Comparison of ENCODE assay signal across 8 mouse cellular contexts in genomic region chr11:65852066-65852465, GRCm38 (mm10). TPM values are rescaled to one million over a fixed set of nuclear protein-coding genes. Genes with fewer than 3 reads are reported as not detected.
DNase-seq lines count a peak whose midpoint lies in the region; ATAC-seq and TF ChIP-seq lines count a peak whose summit lies in the region.

No protein-coding gene starts in this region.

- no peak for DNase-seq in heart, postnatal 0 days (ENCODE audit: low spot score)
- no peak for DNase-seq in heart, postnatal 36 days
- peak; percentile 86 for DNase-seq in midbrain, embryonic 11.5 days (ENCODE audit: low spot score, missing footprints)
- peak; percentile 17 for DNase-seq in c-Kit-positive CD71-negative TER-119-negative erythroid progenitor cells, embryonic 14.5 days (ENCODE audit: low read depth)
- DNase-seq in heart, adult 11 months = no peak
- DNase-seq in gastrocnemius, adult 18-20 months (ENCODE audit: low spot score) = no peak

- no peaks in the 10 kb centered on the region for H3K36me3 ChIP-seq in heart, postnatal 0 days (replicated peaks; ENCODE audit: control insufficient read depth, insufficient read depth, low read length)
- no peaks in the 10 kb centered on the region for H3K36me3 ChIP-seq in midbrain, embryonic 11.5 days (ENCODE audit: control insufficient read depth, insufficient read depth, low read length)
- H3K36me3 ChIP-seq in midbrain, embryonic 13.5 days = no peaks in the 10 kb centered on the region
- H3K36me3 ChIP-seq in neural tube, embryonic 14.5 days (ENCODE audit: control insufficient read depth, insufficient read depth, low read length) = no peaks in the 10 kb centered on the region

- H3K9ac ChIP-seq in heart, postnatal 0 days (replicated peaks; ENCODE audit: low read depth, low read length) = no peak overlapping the region
- H3K9ac ChIP-seq in midbrain, embryonic 11.5 days (ENCODE audit: low read length) = no peak overlapping the region
- H3K9ac ChIP-seq in midbrain, embryonic 13.5 days (replicated peaks) = no peak overlapping the region
- no peak overlapping the region for H3K9ac ChIP-seq in neural tube, embryonic 14.5 days (replicated peaks; ENCODE audit: low read depth, low read length)

- ATAC-seq in heart, postnatal 0 days (ENCODE audit: insufficient read depth, low read depth) = no peak
- ATAC-seq in midbrain, embryonic 11.5 days (ENCODE audit: low FRiP score) = no peak
- ATAC-seq in midbrain, embryonic 13.5 days = no peak
- ATAC-seq in neural tube, embryonic 14.5 days (ENCODE audit: low read depth) = peak; percentile 78; the same call in 1 of the 2 replicates

- TF ChIP-seq EP300 in heart, postnatal 0 days (IDR thresholded peaks at IDR 0.05; ENCODE audit: low read depth) = no peak

- H3K4me2 ChIP-seq in heart, postnatal 0 days (ENCODE audit: low read depth, low read length) = no peak overlapping the region
- no peak overlapping the region for H3K4me2 ChIP-seq in midbrain, embryonic 11.5 days
- H3K4me2 ChIP-seq in midbrain, embryonic 13.5 days (replicated peaks) = no peak overlapping the region
- no peak overlapping the region for H3K4me2 ChIP-seq in neural tube, embryonic 14.5 days (ENCODE audit: low read depth, low read length)

- no peaks in the 10 kb centered on the region for H3K4me1 ChIP-seq in heart, postnatal 0 days (ENCODE audit: control insufficient read depth, insufficient read depth)
- H3K4me1 ChIP-seq in midbrain, embryonic 11.5 days (ENCODE audit: control insufficient read depth, insufficient read depth, low read length) = no peaks in the 10 kb centered on the region
- no peaks in the 10 kb centered on the region for H3K4me1 ChIP-seq in midbrain, embryonic 13.5 days (replicated peaks)
- no peaks in the 10 kb centered on the region for H3K4me1 ChIP-seq in neural tube, embryonic 14.5 days (ENCODE audit: control insufficient read depth, insufficient read depth, low read length)

- peak; percentile 42 for TF ChIP-seq CTCF in heart, postnatal 0 days (IDR thresholded peaks at IDR 0.05; ENCODE audit: low read depth)

- H3K4me3 ChIP-seq in heart, postnatal 0 days (ENCODE audit: low read depth, low read length) = no peak overlapping the region
- no peak overlapping the region for H3K4me3 ChIP-seq in midbrain, embryonic 11.5 days (ENCODE audit: low read depth, low read length)
- H3K4me3 ChIP-seq in midbrain, embryonic 13.5 days (replicated peaks) = no peak overlapping the region
- H3K4me3 ChIP-seq in neural tube, embryonic 14.5 days (ENCODE audit: low read depth, low read length) = no peak overlapping the region

- WGBS in heart, postnatal 0 days = 19% methylated on average over 1 of the region's 1 CpGs
- WGBS in midbrain, embryonic 11.5 days = 19% methylated on average over 1 of the region's 1 CpGs
- WGBS in midbrain, embryonic 13.5 days = 15% methylated on average over 1 of the region's 1 CpGs
- 22% methylated on average over 1 of the region's 1 CpGs for WGBS in neural tube, embryonic 14.5 days

- no peaks in the 10 kb centered on the region for H3K27me3 ChIP-seq in heart, postnatal 0 days (ENCODE audit: control insufficient read depth, insufficient read depth, low read length)
- H3K27me3 ChIP-seq in midbrain, embryonic 11.5 days (ENCODE audit: control insufficient read depth, insufficient read depth, low read length) = no peaks in the 10 kb centered on the region
- no peaks in the 10 kb centered on the region for H3K27me3 ChIP-seq in midbrain, embryonic 13.5 days
- H3K27me3 ChIP-seq in neural tube, embryonic 14.5 days (ENCODE audit: control insufficient read depth, insufficient read depth, low read length) = no peaks in the 10 kb centered on the region

- intact Hi-C loops in heart, postnatal 36 days (cut with DNase I) = no loop called here

- H3K27ac ChIP-seq in heart, postnatal 0 days (ENCODE audit: low read depth) = no peak overlapping the region
- H3K27ac ChIP-seq in midbrain, embryonic 11.5 days (ENCODE audit: low read depth, low read length) = no peak overlapping the region
- H3K27ac ChIP-seq in midbrain, embryonic 13.5 days = no peak overlapping the region
- no peak overlapping the region for H3K27ac ChIP-seq in neural tube, embryonic 14.5 days (ENCODE audit: low read depth, low read length)

- H3K9me3 ChIP-seq in heart, postnatal 0 days (replicated peaks; ENCODE audit: control insufficient read depth, low read length) = no peaks in the 10 kb centered on the region
- no peaks in the 10 kb centered on the region for H3K9me3 ChIP-seq in midbrain, embryonic 11.5 days (ENCODE audit: control insufficient read depth, low read length)
- no peaks in the 10 kb centered on the region for H3K9me3 ChIP-seq in midbrain, embryonic 13.5 days
- H3K9me3 ChIP-seq in neural tube, embryonic 14.5 days (ENCODE audit: control insufficient read depth, low read length) = no peaks in the 10 kb centered on the region

RNA-seq across cellular contexts. Expression of gene Zkscan6, which starts 45.1 kb away (rescaled TPM):
- 9.1 and 14.3 TPM in 2 replicates for total RNA-seq in heart, postnatal 0 days (2014; rRNA removed; ENCODE audit: low replicate concordance)
- 7.3 and 8.3 TPM in 2 replicates for polyA plus RNA-seq in heart, postnatal 0 days (2015; fragmentation: Nextera tagmentation; extraction: Ambion mirVana)
- 1 to 10 TPM; 5.0 to 5.2 TPM for total RNA-seq in heart, postnatal 36 days (2021)
- polyA plus RNA-seq in midbrain, embryonic 11.5 days (2014; fragmentation: Nextera tagmentation; extraction: Ambion mirVana) = 13.5 and 13.6 TPM in 2 replicates
- polyA plus RNA-seq in midbrain, embryonic 13.5 days (2015; fragmentation: Nextera tagmentation; extraction: Ambion mirVana) = 20.0 and 20.5 TPM in 2 replicates
- 17.7 and 18.9 TPM in 2 replicates for polyA plus RNA-seq in neural tube, embryonic 14.5 days (2014; fragmentation: Nextera tagmentation; extraction: Ambion mirVana)
- 1 to 10 TPM; 2.2 to 2.3 TPM for total RNA-seq in gastrocnemius, adult 18-20 months (2021)

Comparison
In these comparisons a context has a peak if more than half of its experiments do, and no peak if none do; other contexts are left out.
1. DNase-seq: peak in midbrain, embryonic 11.5 days (single experiment) and c-Kit-positive CD71-negative TER-119-negative erythroid progenitor cells, embryonic 14.5 days (single experiment); none in heart, postnatal 0 days (single experiment), heart, postnatal 36 days (0 of 2), heart, adult 11 months (single experiment) and gastrocnemius, adult 18-20 months (single experiment).